Comparison of ENCODE assay signal across 12 mouse cellular contexts in genomic region chr4:81937384-81937783, GRCm38 (mm10).
DNase-seq lines count a peak whose midpoint lies in the region.
"Had no signal": no experiment of that assay in that cellular context is flagged by ENCODE, and none has a peak within 500 bp of the region (broad histone marks: within the 10 kb centered on the region; RNA-seq: fewer than 3 reads in every experiment).

No protein-coding gene starts in this region.

- H3K4me3 ChIP-seq in limb, embryonic 10.5 days = no peak overlapping the region
- H3K4me3 ChIP-seq: heart, adult 2 months; neural tube, embryonic 12.5 days had no signal

- H3K36me3 ChIP-seq in limb, embryonic 10.5 days = no peaks in the 10 kb centered on the region
- H3K36me3 ChIP-seq: neural tube, embryonic 12.5 days had no signal

- WGBS in limb, embryonic 10.5 days = 73% methylated on average over 5 of the region's 5 CpGs

- H3K9me3 ChIP-seq in limb, embryonic 10.5 days (replicated peaks) = no peaks in the 10 kb centered on the region
- H3K9me3 ChIP-seq: neural tube, embryonic 12.5 days had no signal

- H3K27ac ChIP-seq in limb, embryonic 10.5 days = no peak overlapping the region
- H3K27ac ChIP-seq: heart, adult 2 months; neural tube, embryonic 12.5 days had no signal

- H3K27me3 ChIP-seq in limb, embryonic 10.5 days (ENCODE audit: low read depth, poor library complexity, severe bottlenecking) = no peaks in the 10 kb centered on the region
- H3K27me3 ChIP-seq: neural tube, embryonic 12.5 days had no signal

- H3K4me1 ChIP-seq in limb, embryonic 10.5 days = no peaks in the 10 kb centered on the region
- H3K4me1 ChIP-seq: neural tube, embryonic 12.5 days had no signal

- DNase-seq in layer of hippocampus, adult 11-12 months (ENCODE audit: low spot score) = peak; percentile 25
- no peak for DNase-seq in layer of hippocampus, postnatal 25 days (ENCODE audit: extremely low spot score in 1 of 2, low spot score in 1 of 2)
- DNase-seq in cerebellum, adult 11 months = peak; percentile 94
- DNase-seq in cerebellum, postnatal 25 days = peak; percentile 95 to 97
- peak; percentile 40 to 56 for DNase-seq in layer of hippocampus, adult 8-10 months (ENCODE audit: low spot score in 2 of 2)
- DNase-seq in retina, embryonic 14.5 days (ENCODE audit: low spot score) = no peak
- no peak for DNase-seq in right cerebral cortex, adult 18-20 months
- no peak for DNase-seq in limb, embryonic 10.5 days (ENCODE audit: low spot score)
- DNase-seq: adrenal gland, postnatal 10 days; heart, adult 2 months; liver, postnatal 0 days had no signal

Comparison
In these comparisons a context has a peak if more than half of its experiments do, and no peak if none do; other contexts are left out.
1. DNase-seq: peak in layer of hippocampus, adult 11-12 months (single experiment), cerebellum, adult 11 months (single experiment), cerebellum, postnatal 25 days (2 of 2) and layer of hippocampus, adult 8-10 months (2 of 2); none in layer of hippocampus, postnatal 25 days (0 of 2), retina, embryonic 14.5 days (single experiment), right cerebral cortex, adult 18-20 months (single experiment) and limb, embryonic 10.5 days (single experiment).